Mouse (Mus musculus) heart, adult 11 months (tissue): ENCODE results near the gene Pdpr.
"Not testable (repeated sequence)": the region's sequence is repeated elsewhere in the genome, so short reads cannot be mapped to it uniquely, and the experiment has no call there.

Experiments used
- DNase-seq: peaks from one replicate; pipeline ENCODE4 v3.0.0; 2022

The Pdpr gene

GRCm38 (mm10) chr8:111093865-111094718 is at the start of gene Pdpr:
Gene Pdpr (plus strand): TSS chr8:111094630.
- peak; percentile 99 for DNase-seq

DNA sequence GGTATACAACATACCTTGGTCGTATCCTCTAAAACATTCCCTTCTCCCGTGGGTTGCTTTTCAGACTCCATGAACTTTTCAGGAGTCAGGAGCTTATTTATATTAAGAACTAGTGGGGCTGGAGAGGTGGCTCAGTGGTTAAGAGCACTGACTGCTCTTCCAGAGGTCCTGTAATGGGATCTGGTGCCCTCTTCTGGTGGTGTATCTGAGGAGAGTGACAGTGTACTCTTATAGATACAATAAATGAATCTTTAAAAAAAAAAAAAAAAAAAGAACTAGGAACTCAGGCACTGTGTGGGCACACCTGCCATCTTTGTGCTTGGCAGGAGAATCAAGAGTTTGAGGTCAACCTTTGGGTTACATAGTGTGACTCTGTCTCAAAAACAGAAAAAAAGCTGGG is 45.7 kb upstream of the Pdpr start:
- DNase-seq = no peak

DNA sequence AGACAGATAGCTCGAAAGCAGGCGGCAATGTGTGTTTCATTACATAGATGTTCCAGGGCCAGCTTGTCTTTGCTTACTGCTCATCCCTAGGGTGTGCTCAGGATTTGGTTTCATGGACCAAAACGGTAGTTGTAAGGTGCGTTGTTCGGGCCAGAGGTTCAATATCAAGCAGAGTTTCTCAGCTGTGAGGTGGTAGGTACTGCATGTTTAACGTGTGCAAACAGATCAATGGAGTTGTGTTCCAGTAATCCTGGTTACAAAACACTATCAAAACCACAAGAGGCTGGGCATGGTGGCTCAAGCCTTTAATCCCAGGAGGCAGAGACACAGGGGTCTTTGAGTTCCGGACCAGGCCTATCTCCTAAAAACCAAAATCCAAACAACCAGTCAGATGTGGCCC is 45.3 kb upstream of the Pdpr start:
- no peak for DNase-seq

GRCm38 (mm10) chr8:111053827-111054518 is 40.5 kb upstream of the Pdpr start:
- peak; percentile 93 for DNase-seq

- DNase-seq = peak; percentile 91
Observed at GRCm38 (mm10) chr8:111055031-111055634, 39.3 kb upstream of the Pdpr start.

DNA sequence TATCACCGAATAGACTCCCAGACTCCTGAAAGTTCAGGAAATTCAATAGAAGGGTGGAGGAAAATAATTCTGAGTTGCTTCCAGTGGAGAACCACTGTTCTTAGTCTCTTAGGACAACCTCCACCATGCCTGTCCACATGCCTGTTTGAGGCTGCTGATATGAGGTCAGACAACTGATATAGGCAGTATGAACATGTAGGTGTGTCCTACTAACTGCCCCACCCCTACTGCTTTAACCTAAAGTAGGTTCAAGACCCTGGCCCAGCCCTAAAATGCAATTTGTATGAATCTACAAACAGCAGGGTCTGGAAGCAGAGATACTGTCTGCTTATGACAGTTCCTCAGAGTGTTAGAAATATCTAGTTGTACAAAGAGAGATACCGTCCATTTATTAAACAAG is 38.8 kb upstream of the Pdpr start:
- peak; percentile 90 for DNase-seq

DNA sequence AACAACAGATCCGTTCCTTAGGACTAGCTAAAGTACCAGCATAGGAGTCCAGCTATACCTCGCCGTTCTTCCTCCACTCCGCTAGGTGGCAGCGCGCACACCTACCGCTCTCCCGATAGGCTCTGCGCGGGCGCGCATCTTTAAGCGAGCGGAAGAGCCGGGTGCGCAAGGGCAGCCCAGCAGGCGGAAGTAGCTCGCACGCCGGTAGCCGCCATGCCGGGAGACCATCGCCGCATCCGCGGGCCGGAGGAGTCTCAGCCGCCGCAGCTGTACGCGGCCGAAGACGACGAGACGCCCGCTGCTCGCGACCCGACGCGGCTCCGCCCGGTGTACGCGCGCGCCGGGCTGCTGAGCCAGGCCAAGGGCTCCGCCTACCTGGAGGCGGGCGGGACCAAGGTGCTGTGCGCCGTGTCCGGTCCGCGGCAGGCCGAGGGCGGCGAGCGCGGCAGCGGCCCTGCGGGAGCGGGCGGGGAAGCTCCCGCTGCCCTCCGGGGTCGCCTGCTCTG is 38.2 kb upstream of the Pdpr start, which contains the start of gene Exosc6:
Gene Exosc6, plus strand, starts transcription at position 182 of the 506 bp plus-strand sequence.
- DNase-seq = peak; percentile 99

DNA sequence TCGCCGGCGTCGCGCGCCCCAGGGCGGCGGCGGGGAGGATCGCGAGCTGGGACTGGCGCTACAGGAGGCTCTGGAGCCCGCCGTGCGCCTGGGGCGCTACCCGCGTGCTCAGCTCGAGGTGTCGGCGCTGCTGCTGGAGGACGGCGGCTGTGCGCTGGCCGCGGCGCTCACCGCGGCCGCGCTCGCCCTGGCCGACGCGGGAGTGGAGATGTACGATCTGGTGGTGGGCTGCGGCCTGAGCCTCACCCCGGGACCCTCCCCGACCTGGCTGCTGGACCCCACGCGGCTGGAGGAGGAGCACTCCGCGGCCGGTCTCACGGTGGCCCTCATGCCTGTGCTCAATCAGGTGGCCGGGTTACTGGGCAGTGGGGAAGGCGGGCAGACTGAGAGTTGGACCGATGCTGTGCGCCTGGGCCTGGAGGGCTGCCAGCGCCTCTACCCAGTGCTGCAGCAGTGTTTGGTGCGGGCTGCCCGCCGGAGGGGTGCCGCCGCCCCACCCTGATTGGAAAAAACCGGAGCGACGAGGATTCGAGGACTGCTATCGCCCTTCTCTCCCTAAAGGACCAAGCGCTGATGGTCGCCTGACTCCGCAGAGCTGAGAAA is 37.6 kb upstream of the Pdpr start:
- peak; percentile 94 for DNase-seq

GRCm38 (mm10) chr8:111058946-111059572 is 35.4 kb upstream of the Pdpr start:
- no peak for DNase-seq

DNA sequence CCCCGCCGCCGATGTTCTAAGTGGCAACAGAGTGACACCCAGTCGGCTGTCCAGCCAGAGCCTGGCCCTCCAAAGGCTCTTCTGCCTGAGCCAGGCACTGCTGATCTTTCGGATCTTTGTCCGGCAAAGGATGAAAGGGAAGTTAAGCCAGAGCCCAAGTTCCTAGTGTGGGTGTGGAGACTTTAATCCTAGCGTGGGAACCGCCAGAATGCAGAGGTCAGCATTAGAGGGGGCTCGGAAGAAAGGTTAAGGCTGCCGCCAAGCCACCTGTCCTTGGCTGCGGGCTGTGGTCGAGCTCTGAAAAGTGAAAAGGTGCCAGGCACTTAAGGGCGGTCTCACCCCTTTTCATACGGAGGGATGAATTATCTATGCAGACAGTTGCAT is 32.8 kb upstream of the Pdpr start:
- no peak for DNase-seq

DNA sequence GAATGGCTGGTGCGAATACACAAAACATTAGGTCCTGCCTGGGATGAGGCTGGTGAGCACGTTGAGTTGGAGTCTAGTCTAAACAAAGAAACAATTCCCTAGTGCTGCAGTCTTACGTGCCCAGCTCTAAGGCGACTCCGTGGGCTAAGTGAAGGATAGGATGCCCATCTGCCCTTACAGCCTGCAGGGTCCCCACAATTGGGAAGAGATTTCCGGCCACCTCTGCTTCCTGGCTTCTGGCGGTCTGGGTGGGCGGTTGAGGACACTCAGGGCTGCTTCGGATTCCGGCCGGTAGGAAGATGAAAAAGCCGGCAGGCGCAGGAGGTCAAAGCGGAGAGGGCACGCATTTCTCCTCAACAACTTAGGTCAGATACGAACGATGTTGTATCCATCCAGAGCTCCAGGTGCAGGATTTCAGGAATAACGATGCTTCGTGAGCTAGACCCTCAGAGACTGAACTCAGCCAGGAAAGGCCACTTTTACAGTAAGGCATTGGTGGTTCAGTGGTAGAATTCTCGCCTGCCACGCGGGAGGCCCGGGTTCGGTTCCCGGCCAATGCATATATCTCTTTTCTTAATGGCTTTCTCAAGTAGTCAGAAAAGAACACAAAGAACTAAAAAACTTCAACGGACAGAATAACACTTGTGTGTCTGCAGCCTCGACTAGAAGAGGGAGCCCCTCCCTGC is 32.2 kb upstream of the Pdpr start:
- peak; percentile 98 for DNase-seq

GRCm38 (mm10) chr8:111062893-111063292 is 31.5 kb upstream of the Pdpr start:
- no peak for DNase-seq

DNA sequence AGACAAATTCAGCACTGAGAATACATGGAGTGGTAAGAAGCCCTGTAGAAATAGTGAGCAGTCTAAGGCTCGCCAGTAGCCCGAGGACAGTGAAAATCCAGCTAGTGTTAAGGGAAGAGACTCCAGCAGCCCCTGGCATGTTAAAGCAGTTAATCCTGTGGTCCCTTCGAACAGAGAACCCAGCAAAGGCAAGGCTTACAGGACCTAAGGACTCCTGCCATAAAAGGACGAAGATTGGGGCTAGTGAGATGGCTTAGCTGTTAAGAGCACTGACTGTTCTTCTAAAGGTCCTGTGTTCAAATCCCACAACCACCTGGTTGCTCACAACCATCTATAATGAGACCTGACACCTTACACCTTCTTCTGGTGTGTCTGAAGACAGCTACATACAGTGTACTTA is 28.1 kb upstream of the Pdpr start:
- DNase-seq = no peak

- DNase-seq = no peak
Observed at GRCm38 (mm10) chr8:111067439-111067838, 27.0 kb upstream of the Pdpr start.

DNA sequence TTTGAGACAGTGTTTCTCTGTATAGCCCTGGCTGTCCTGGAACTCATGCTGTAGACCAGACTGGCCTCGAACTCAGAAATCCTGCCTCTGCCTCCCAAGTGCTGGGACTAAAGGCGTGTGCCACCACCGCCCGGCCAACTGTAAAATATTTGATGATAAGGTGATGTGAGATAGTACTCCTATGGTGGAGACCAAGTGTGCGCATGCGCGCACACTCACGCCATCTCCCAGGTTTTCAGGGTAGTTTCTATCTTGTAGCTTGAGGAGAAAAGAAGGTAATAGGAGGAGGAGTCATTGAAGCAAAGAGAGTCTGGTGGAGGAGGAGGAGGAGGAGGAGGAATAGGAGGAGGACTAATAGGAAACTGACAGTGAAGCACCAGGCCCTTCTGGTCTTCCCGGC is 25.8 kb upstream of the Pdpr start:
- DNase-seq = not testable (repeated sequence)

- no peak for DNase-seq
Observed at GRCm38 (mm10) chr8:111075926-111076325, 18.5 kb upstream of the Pdpr start.

GRCm38 (mm10) chr8:111079461-111079860 is 15.0 kb upstream of the Pdpr start:
- DNase-seq = no peak

- DNase-seq = no peak
Observed at GRCm38 (mm10) chr8:111079861-111080271, 14.6 kb upstream of the Pdpr start.

GRCm38 (mm10) chr8:111081580-111082258 is 12.7 kb upstream of the Pdpr start:
- no peak for DNase-seq

- DNase-seq = not testable (repeated sequence)
Observed at GRCm38 (mm10) chr8:111083936-111084335, 10.5 kb upstream of the Pdpr start.

- peak; percentile 93 for DNase-seq
Observed at GRCm38 (mm10) chr8:111090126-111090525, 4.3 kb upstream of the Pdpr start.
